Mouse (Mus musculus): ENCODE data around the gene Plek2.
"Not testable (repeated sequence)": the region's sequence is repeated elsewhere in the genome, so short reads cannot be mapped to it uniquely, and the experiment has no call there.

The Plek2 gene

GRCm38 (mm10) chr12:78906707-78907162 lies at the start of gene Plek2:
TSS of gene Plek2 (minus strand) at chr12:78906964.
- DNase-seq: peak; percentile 76

GRCm38 (mm10) chr12:78956405-78956804 lies 49.6 kb upstream of the Plek2 start:
- DNase-seq: no peak

- no peak for DNase-seq
Measured at GRCm38 (mm10) chr12:78952484-78952883, 45.7 kb upstream of the Plek2 start.

GRCm38 (mm10) chr12:78952053-78952452 lies 45.3 kb upstream of the Plek2 start:
- no peak for DNase-seq

- no peak for DNase-seq
Measured at GRCm38 (mm10) chr12:78947661-78948060, 40.9 kb upstream of the Plek2 start.

GRCm38 (mm10) chr12:78947161-78947560 lies 40.4 kb upstream of the Plek2 start:
- peak; percentile 16 for DNase-seq

GRCm38 (mm10) chr12:78942931-78943330 lies 36.2 kb upstream of the Plek2 start:
- DNase-seq: no peak

GRCm38 (mm10) chr12:78940081-78940480 lies 33.3 kb upstream of the Plek2 start:
- no peak for DNase-seq

- no peak for DNase-seq
Measured at GRCm38 (mm10) chr12:78939393-78940037, 32.8 kb upstream of the Plek2 start.

GRCm38 (mm10) chr12:78936494-78936893 lies 29.7 kb upstream of the Plek2 start:
- DNase-seq: no peak

GRCm38 (mm10) chr12:78929900-78930299 lies 23.1 kb upstream of the Plek2 start:
- DNase-seq: no peak

- no peak for DNase-seq
Measured at GRCm38 (mm10) chr12:78927287-78927686, 20.5 kb upstream of the Plek2 start.

GRCm38 (mm10) chr12:78923539-78924189 lies 16.9 kb upstream of the Plek2 start:
- DNase-seq: no peak

- DNase-seq: not testable (repeated sequence)
Measured at GRCm38 (mm10) chr12:78922977-78923376, 16.2 kb upstream of the Plek2 start.

- DNase-seq: no peak
Measured at GRCm38 (mm10) chr12:78922058-78922457, 15.3 kb upstream of the Plek2 start.

- no peak for DNase-seq
Measured at GRCm38 (mm10) chr12:78921421-78921820, 14.7 kb upstream of the Plek2 start.

GRCm38 (mm10) chr12:78919079-78919712 lies 12.4 kb upstream of the Plek2 start:
- DNase-seq: peak; percentile 66

- peak; percentile 89 for DNase-seq
Measured at GRCm38 (mm10) chr12:78918227-78919078, 11.7 kb upstream of the Plek2 start.

GRCm38 (mm10) chr12:78916278-78916677 lies 9.5 kb upstream of the Plek2 start:
- no peak for DNase-seq

- DNase-seq: no peak
Measured at GRCm38 (mm10) chr12:78915561-78915960, 8.8 kb upstream of the Plek2 start.

GRCm38 (mm10) chr12:78914458-78914857 lies 7.7 kb upstream of the Plek2 start:
- no peak for DNase-seq

GRCm38 (mm10) chr12:78911707-78912417 lies 5.1 kb upstream of the Plek2 start:
- no peak for DNase-seq

Measured in thymus, postnatal 25 days (tissue).